Mouse (Mus musculus): Measurements from ENCODE around the gene Zscan26. TPM values are rescaled to one million over a fixed set of nuclear protein-coding genes. Genes with fewer than 3 reads are reported as not detected.

The Zscan26 gene
- 1 to 10 TPM; 7.6 to 7.7 TPM for polyA plus RNA-seq (2017; shearing (Covaris generic))

GRCm38 (mm10) chr13:21453449-21453848 is at the start of gene Zscan26:
Gene Zscan26 (minus strand): TSS chr13:21453730.

DNA sequence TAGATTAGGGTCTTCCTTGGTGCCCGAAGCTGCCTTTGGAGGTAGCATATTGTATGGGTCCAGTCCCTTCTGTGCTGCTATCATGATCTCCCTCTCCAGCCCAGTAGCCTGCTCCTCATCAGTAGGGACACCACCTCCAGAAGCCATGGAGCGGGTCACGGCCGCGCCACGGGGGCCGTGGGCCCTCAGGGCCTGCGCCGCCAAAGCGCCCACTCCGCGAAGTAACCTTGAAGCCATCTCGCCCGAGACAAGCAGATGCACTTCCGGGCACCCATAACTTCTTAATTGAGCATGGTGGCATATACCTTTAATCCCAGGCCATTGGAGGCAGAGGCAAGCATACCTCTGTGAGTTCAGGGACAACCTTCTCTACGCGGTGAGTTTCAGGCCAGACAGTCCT is 47.7 kb upstream of the Zscan26 start, which contains the start of gene Gm11273:
Gene Gm11273 (minus strand): TSS at position 237 of the 400 bp plus-strand sequence.

GRCm38 (mm10) chr13:21495080-21495479 is 41.5 kb upstream of the Zscan26 start, which contains the start of gene AK157302:
Gene AK157302 (plus strand): TSS chr13:21495223.

GRCm38 (mm10) chr13:21478759-21479670 is 25.5 kb upstream of the Zscan26 start, which contains the start of the genes Zkscan4 and Gm10065:
Gene Zkscan4 (plus strand): TSS chr13:21478907.
Gene Gm10065 (minus strand): TSS chr13:21479441.

DNA sequence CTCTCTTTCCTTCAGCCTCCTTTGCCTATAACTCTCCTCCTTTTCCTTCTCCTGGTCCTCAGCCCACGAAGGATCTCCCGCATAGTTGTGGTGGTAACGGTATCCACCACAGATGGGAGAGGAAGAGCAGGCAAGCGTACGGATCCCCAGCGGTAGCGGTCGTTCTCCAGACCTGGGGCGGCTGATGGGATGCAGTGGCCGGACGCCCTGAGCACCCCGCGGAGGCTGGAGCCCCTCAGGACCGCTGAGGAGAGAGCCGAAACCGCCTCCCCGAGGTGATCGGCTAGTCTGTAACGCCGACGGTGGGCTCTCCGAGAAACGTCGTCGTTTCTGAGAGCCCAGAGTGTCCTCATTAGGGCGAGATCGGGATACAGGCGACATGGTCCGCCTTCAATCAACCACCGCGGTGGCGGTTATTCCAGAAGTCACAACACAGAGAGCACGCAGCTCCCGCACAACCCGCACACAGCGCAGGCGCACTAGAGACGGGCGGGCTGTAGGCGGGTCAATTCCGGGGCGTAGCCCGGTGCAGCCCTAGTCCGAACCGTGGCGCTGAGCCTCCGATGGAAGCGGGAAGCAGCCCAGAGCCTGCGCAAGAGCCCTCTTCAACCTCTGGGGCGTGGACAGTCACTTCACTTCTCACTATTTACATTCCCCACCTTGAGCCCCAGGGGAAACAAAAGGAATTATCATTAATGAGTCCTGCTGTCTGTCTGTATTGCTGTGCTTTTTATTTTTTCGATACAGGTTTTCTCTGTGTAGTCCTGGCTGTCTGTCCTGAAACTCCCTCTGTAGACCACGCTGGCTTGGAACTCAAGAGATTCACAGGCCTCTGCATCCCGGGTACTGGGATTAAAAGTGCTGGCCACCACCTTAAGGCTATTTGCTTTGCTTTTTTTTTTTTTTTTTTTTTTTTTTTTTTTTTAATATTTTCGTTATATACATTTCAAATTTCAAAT is 14.8 kb upstream of the Zscan26 start, which contains the start of gene Nkapl:
Gene Nkapl (minus strand): TSS at position 449 of the 959 bp plus-strand sequence.

DNA sequence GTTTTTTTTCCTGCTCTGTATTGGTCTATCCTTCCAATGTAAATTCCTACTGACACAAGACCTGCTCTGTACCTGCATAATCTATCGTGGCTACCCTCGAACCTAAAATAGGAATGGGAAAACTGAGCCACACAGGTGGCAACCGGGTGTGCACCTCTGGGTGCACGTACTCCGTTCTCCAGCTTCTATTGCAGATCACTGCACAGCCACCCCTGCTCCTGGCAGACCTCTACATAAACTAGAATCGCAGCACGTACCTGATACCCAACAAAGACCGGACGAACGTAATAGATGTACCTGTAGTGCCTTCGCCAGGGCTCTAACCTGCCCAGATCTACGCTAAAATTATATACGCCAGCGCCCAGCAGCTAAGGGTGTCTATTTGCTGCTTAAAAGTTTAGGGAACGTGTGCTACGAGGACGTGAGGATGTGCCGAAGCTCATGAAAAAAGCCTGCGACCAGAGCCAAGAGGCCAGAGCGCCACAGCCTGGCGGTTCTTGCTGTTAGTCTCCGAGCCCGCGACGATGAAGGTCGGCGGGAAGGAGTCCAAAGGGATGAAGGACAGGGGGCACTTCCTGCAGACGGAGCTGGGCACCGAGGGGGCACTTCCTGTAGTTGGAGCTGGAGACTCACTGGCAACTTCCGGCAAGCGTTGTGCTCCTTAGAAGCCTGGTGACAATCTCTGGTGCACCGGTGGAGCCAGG is 12.9 kb downstream of the Zscan26 start, which contains the start of gene Pgbd1:
Gene Pgbd1 (minus strand): TSS at position 556 of the 704 bp plus-strand sequence.

GRCm38 (mm10) chr13:21402287-21402846 is 51.2 kb downstream of the Zscan26 start, which contains the start of gene Zkscan3:
Gene Zkscan3 (minus strand): TSS chr13:21402755.

Other genes starting within 250 kb of the Zscan26 start
- gene Gpx5, start 161.0 kb downstream of the Zscan26 start, polyA plus RNA-seq (2017; shearing (Covaris generic)): 1 to 10 TPM in 1 of 2 experiments, under 1 TPM in 1; 0.22 to 1.7 TPM
- under 1 TPM; 0.23 to 0.77 TPM for gene Gpx6, start 141.6 kb downstream of the Zscan26 start, polyA plus RNA-seq (2017; shearing (Covaris generic))
- not detected for gene Olfr1367, start 106.8 kb downstream of the Zscan26 start, polyA plus RNA-seq (2017; shearing (Covaris generic))
- 10 to 100 TPM in 1 of 2 experiments, 1 to 10 TPM in 1; 8.3 to 13.5 TPM for gene Zscan12, start 90.9 kb downstream of the Zscan26 start, polyA plus RNA-seq (2017; shearing (Covaris generic))
- 10 to 100 TPM; 57.4 to 65.7 TPM for gene Zkscan3, start 51.0 kb downstream of the Zscan26 start, polyA plus RNA-seq (2017; shearing (Covaris generic))
- gene Pgbd1, start 12.7 kb downstream of the Zscan26 start, polyA plus RNA-seq (2017; shearing (Covaris generic)): under 1 TPM; 0.23 to 0.53 TPM
- gene Nkapl, start 14.8 kb upstream of the Zscan26 start, polyA plus RNA-seq (2017; shearing (Covaris generic)): under 1 TPM; 0.11 to 0.44 TPM
- not detected for gene Zkscan4, start 25.2 kb upstream of the Zscan26 start, polyA plus RNA-seq (2017; shearing (Covaris generic))
- gene Gm10065, start 25.7 kb upstream of the Zscan26 start, polyA plus RNA-seq (2017; shearing (Covaris generic)): not detected
- under 1 TPM; 0.08 to 0.54 TPM for gene AK157302, start 41.5 kb upstream of the Zscan26 start, polyA plus RNA-seq (2017; shearing (Covaris generic))
- gene Gm11273, start 47.7 kb upstream of the Zscan26 start, polyA plus RNA-seq (2017; shearing (Covaris generic)): 10 to 100 TPM; 10.6 to 16.4 TPM
- 10 to 100 TPM in 1 of 2 experiments, 1 to 10 TPM in 1; 7.6 to 12.8 TPM for gene Zkscan8, start 77.4 kb upstream of the Zscan26 start, polyA plus RNA-seq (2017; shearing (Covaris generic))
- gene Olfr1366, start 89.1 kb upstream of the Zscan26 start, polyA plus RNA-seq (2017; shearing (Covaris generic)): not detected
- gene Olfr1535, start 106.2 kb upstream of the Zscan26 start, polyA plus RNA-seq (2017; shearing (Covaris generic)): 1 to 10 TPM in 1 of 2 experiments, under 1 TPM in 1; 0.95 to 2.1 TPM
- gene Olfr1364, start 128.0 kb upstream of the Zscan26 start, polyA plus RNA-seq (2017; shearing (Covaris generic)): not detected
- not detected for gene Olfr1362, start 160.3 kb upstream of the Zscan26 start, polyA plus RNA-seq (2017; shearing (Covaris generic))
- gene Olfr11, start 188.8 kb upstream of the Zscan26 start, polyA plus RNA-seq (2017; shearing (Covaris generic)): not detected
- gene Olfr1361, start 209.7 kb upstream of the Zscan26 start, polyA plus RNA-seq (2017; shearing (Covaris generic)): under 1 TPM in 1 of 2 experiments, not detected in 1; 0.60 TPM
- under 1 TPM in 1 of 2 experiments, not detected in 1; 0.21 TPM for gene Olfr1360, start 223.7 kb upstream of the Zscan26 start, polyA plus RNA-seq (2017; shearing (Covaris generic))
- under 1 TPM in 1 of 2 experiments, not detected in 1; 0.71 TPM for gene Olfr1359, start 244.4 kb upstream of the Zscan26 start, polyA plus RNA-seq (2017; shearing (Covaris generic))